Mouse (Mus musculus) skeletal muscle tissue, adult 2 months (tissue): ENCODE results near the gene Slc6a17.
A peak's percentile ranks its signal among the peaks of the same experiment; 100 is the strongest.

Experiments used
- DNase-seq: peaks from one replicate; pipeline ENCODE4 v3.0.0-alpha.2; 2012; ENCODE audit warnings: low read depth, low spot score

Gene Slc6a17

GRCm38 (mm10) chr3:107466577-107466976, 51.2 kb downstream of the Slc6a17 start:
- DNase-seq, result no peak

- no peak for DNase-seq
Observed at GRCm38 (mm10) chr3:107462160-107462559, 55.7 kb downstream of the Slc6a17 start.

GRCm38 (mm10) chr3:107459773-107460431, 57.9 kb downstream of the Slc6a17 start:
- DNase-seq, result peak; percentile 46

- no peak for DNase-seq
Observed at GRCm38 (mm10) chr3:107459196-107459772, 58.5 kb downstream of the Slc6a17 start, which contains the start of gene Kcnc4. Gene Kcnc4 (minus strand): TSS chr3:107459552.

- no peak for DNase-seq
Observed at GRCm38 (mm10) chr3:107458528-107459195, 59.2 kb downstream of the Slc6a17 start.

GRCm38 (mm10) chr3:107458104-107458503, 59.7 kb downstream of the Slc6a17 start:
- DNase-seq, result no peak

GRCm38 (mm10) chr3:107454280-107454679, 63.5 kb downstream of the Slc6a17 start:
- peak; percentile 56 for DNase-seq

GRCm38 (mm10) chr3:107446822-107447221, 71.0 kb downstream of the Slc6a17 start:
- peak; percentile 51 for DNase-seq

GRCm38 (mm10) chr3:107443866-107444265, 74.0 kb downstream of the Slc6a17 start:
- no peak for DNase-seq

GRCm38 (mm10) chr3:107442191-107442590, 75.6 kb downstream of the Slc6a17 start:
- DNase-seq, result no peak

GRCm38 (mm10) chr3:107441306-107441705, 76.5 kb downstream of the Slc6a17 start:
- no peak for DNase-seq

GRCm38 (mm10) chr3:107439280-107439679, 78.5 kb downstream of the Slc6a17 start:
- DNase-seq, result no peak

- DNase-seq, result no peak
Observed at GRCm38 (mm10) chr3:107437666-107438065, 80.2 kb downstream of the Slc6a17 start.

GRCm38 (mm10) chr3:107436434-107436833, 81.4 kb downstream of the Slc6a17 start:
- DNase-seq, result no peak

GRCm38 (mm10) chr3:107433614-107434013, 84.2 kb downstream of the Slc6a17 start:
- no peak for DNase-seq

- no peak for DNase-seq
Observed at GRCm38 (mm10) chr3:107431268-107431667, 86.5 kb downstream of the Slc6a17 start.

- no peak for DNase-seq
Observed at GRCm38 (mm10) chr3:107424258-107425041, 93.4 kb downstream of the Slc6a17 start.

- no peak for DNase-seq
Observed at GRCm38 (mm10) chr3:107420156-107420555, 97.7 kb downstream of the Slc6a17 start.
